Mouse (Mus musculus) stomach, embryonic 15.5 days (tissue): ENCODE results near the gene Ppfibp2. TPM values are rescaled to one million over a fixed set of nuclear protein-coding genes. Genes with fewer than 3 reads are reported as not detected.

Source experiments
- ATAC-seq: fragments of 200-750 bp; cut with Nextera tagmentation; 2 replicates; pipeline ENCODE4 v1.8.0; 2017; ENCODE audit warnings: low read depth, moderate number of reproducible peaks, moderate TSS enrichment; ENCODE audit not compliant: insufficient read depth, low FRiP score
- H3K27ac ChIP-seq: fragments of 300-500 bp; sonication (generic); 2 replicates; pipeline ENCODE4 v1.5.1; 2015; ENCODE audit warnings: mild to moderate bottlenecking, inconsistent platforms
- H3K27me3 ChIP-seq: fragments of 300-500 bp; sonication (generic); replicated peaks from 2 replicates; pipeline ENCODE4 v1.6.1; 2015; ENCODE audit warnings: inconsistent platforms
- H3K36me3 ChIP-seq: fragments of 300-500 bp; sonication (generic); 2 replicates; pipeline ENCODE4 v1.6.1; 2015; ENCODE audit warnings: inconsistent platforms
- H3K4me1 ChIP-seq: fragments of 300-500 bp; sonication (generic); 2 replicates; pipeline ENCODE4 v1.6.1; 2015; ENCODE audit warnings: inconsistent platforms
- H3K4me2 ChIP-seq: fragments of 300-500 bp; sonication (generic); 2 replicates; pipeline ENCODE4 v1.6.1; 2015; ENCODE audit warnings: mild to moderate bottlenecking, inconsistent platforms
- H3K4me3 ChIP-seq: fragments of 300-500 bp; sonication (generic); replicated peaks from 2 replicates; pipeline ENCODE4 v1.5.1; 2015; ENCODE audit warnings: inconsistent platforms
- H3K9ac ChIP-seq: fragments of 300-500 bp; sonication (generic); 2 replicates; pipeline ENCODE4 v1.6.1; 2015; ENCODE audit warnings: inconsistent platforms
- H3K9me3 ChIP-seq: fragments of 300-500 bp; sonication (generic); 2 replicates; pipeline ENCODE4 v1.6.1; 2016; ENCODE audit warnings: inconsistent platforms
- whole genome bisulfite sequencing: fragments of 180-500 bp; shearing (Covaris S2); methylation state at CpG from one replicate; pipeline ENCODE4 v1.1.7; 2015; 5-methylcytosine and 5-hydroxymethylcytosine counted together
- polyA plus RNA-seq: library from polyadenylated mRNA; unstranded; fragments of >200 nt; fragmentation: Nextera tagmentation; extraction: Ambion mirVana; gene quantifications from 2 replicates; pipeline ENCODE4 v1.2.1, GENCODE M21; 2015

Gene Ppfibp2
- polyA plus RNA-seq, 1 experiment from 2014 or later, result 13.7 TPM

- ATAC-seq, result no peak
- Histone ChIP-seq H3K9me3 (no peaks in the 10 kb centered on the region), H3K4me2 (no peak overlapping the region), H3K36me3 (no peaks in the 10 kb centered on the region; the same call in 1 of the 2 replicates), H3K4me3 (no peak overlapping the region), H3K4me1 (0 out of 2 replicates have a peak, but pooled peaks cover 6% of the 10 kb centered on the region), H3K27ac (no peak overlapping the region), H3K27me3 (no peaks in the 10 kb centered on the region), H3K9ac (no peak overlapping the region)
- WGBS, result 45% methylated on average over 2 of the region's 2 CpGs
These were observed 2.4 kb upstream of the Ppfibp2 start for GRCm38 (mm10) chr7:107592641-107593040.

GRCm38 (mm10) chr7:107593904-107594303 lies 1.1 kb upstream of the Ppfibp2 start:
- Histone ChIP-seq H3K4me3 (peak overlapping the region; percentile 60; the same call in 1 of the 2 replicates), H3K9me3 (no peaks in the 10 kb centered on the region), H3K36me3 (no peaks in the 10 kb centered on the region; the same call in 1 of the 2 replicates), H3K27me3 (no peaks in the 10 kb centered on the region), H3K4me1 (0 out of 2 replicates have a peak, but pooled peaks cover 6% of the 10 kb centered on the region), H3K27ac (peak overlapping the region; percentile 77; the same call in 1 of the 2 replicates), H3K4me2 (peak overlapping the region; percentile 95), H3K9ac (no peak overlapping the region)
- 43% methylated on average over 7 of the region's 7 CpGs for WGBS
- no peak for ATAC-seq

- H3K9me3 ChIP-seq, result no peaks in the 10 kb centered on the region
- H3K27me3 ChIP-seq, result no peaks in the 10 kb centered on the region
- peak overlapping the region; percentile 25 for H3K9ac ChIP-seq
- peak; percentile 63 for ATAC-seq
- 2% methylated on average over 16 of the region's 16 CpGs for WGBS
- H3K4me1 ChIP-seq, result 0 out of 2 replicates have a peak, but pooled peaks cover 6% of the 10 kb centered on the region
- no peaks in the 10 kb centered on the region; the same call in 1 of the 2 replicates for H3K36me3 ChIP-seq
- H3K4me2 ChIP-seq, result peak overlapping the region; percentile 95
- H3K27ac ChIP-seq, result peak overlapping the region; percentile 77
- H3K4me3 ChIP-seq, result peak overlapping the region; percentile 60
These were observed 616 bp upstream of the Ppfibp2 start for GRCm38 (mm10) chr7:107594325-107594856.

GRCm38 (mm10) chr7:107595426-107595825 lies 419 bp downstream of the Ppfibp2 start:
- no peak for ATAC-seq
- H3K4me3 ChIP-seq, result peak overlapping the region; percentile 60
- no peaks in the 10 kb centered on the region for H3K9me3 ChIP-seq
- no peaks in the 10 kb centered on the region; the same call in 1 of the 2 replicates for H3K36me3 ChIP-seq
- H3K27ac ChIP-seq, result no peak overlapping the region
- 13% methylated on average over 13 of the region's 13 CpGs for WGBS
- no peaks in the 10 kb centered on the region for H3K27me3 ChIP-seq
- H3K4me2 ChIP-seq, result peak overlapping the region; percentile 95
- H3K4me1 ChIP-seq, result 0 out of 2 replicates have a peak, but pooled peaks cover 6% of the 10 kb centered on the region
- H3K9ac ChIP-seq, result no peak overlapping the region

GRCm38 (mm10) chr7:107596753-107597152 lies 1.7 kb downstream of the Ppfibp2 start:
- Histone ChIP-seq H3K27ac (no peak overlapping the region), H3K4me1 (0 out of 2 replicates have a peak, but pooled peaks cover 6% of the 10 kb centered on the region), H3K4me3 (no peak overlapping the region), H3K36me3 (no peaks in the 10 kb centered on the region), H3K9me3 (no peaks in the 10 kb centered on the region), H3K9ac (no peak overlapping the region), H3K27me3 (no peaks in the 10 kb centered on the region), H3K4me2 (no peak overlapping the region)
- ATAC-seq, result no peak

- Histone ChIP-seq H3K27me3 (no peaks in the 10 kb centered on the region), H3K9me3 (no peaks in the 10 kb centered on the region), H3K4me1 (0 out of 2 replicates have a peak, but pooled peaks cover 6% of the 10 kb centered on the region), H3K9ac (no peak overlapping the region), H3K4me2 (no peak overlapping the region), H3K27ac (no peak overlapping the region), H3K36me3 (no peaks in the 10 kb centered on the region), H3K4me3 (no peak overlapping the region)
- WGBS, result 75% methylated on average over 3 of the region's 3 CpGs
- ATAC-seq, result no peak
These were observed 2.9 kb downstream of the Ppfibp2 start for GRCm38 (mm10) chr7:107597956-107598355.

- no peak for ATAC-seq
- Histone ChIP-seq H3K4me1 (no peaks in the 10 kb centered on the region), H3K9me3 (no peaks in the 10 kb centered on the region), H3K27ac (no peak overlapping the region), H3K36me3 (no peaks in the 10 kb centered on the region), H3K4me3 (no peak overlapping the region), H3K4me2 (no peak overlapping the region), H3K9ac (no peak overlapping the region), H3K27me3 (no peaks in the 10 kb centered on the region)
- WGBS, result 76% methylated on average over 5 of the region's 5 CpGs
These were observed 5.6 kb downstream of the Ppfibp2 start for GRCm38 (mm10) chr7:107600651-107601050.

DNA sequence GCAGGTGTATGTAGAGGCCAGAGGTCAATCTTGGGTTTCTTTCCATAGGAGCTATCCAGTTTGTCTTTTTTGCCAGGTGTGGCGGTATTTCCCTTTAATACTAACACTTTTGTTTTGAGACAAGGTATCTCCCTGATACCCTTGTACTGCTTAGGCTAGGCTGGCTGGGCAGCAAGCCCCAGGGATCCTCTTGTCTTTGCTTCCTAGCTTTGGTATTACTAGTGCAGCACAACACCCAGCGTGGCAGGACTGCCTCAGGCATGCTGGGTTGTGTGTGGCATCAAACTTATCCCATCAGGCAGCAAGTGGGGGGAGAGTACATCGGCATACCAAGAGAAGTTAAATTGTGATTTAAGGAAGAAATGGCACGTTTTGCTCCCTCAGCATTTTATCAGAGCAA lies 7.5 kb downstream of the Ppfibp2 start:
- Histone ChIP-seq H3K27me3 (no peaks in the 10 kb centered on the region), H3K4me1 (no peaks in the 10 kb centered on the region), H3K9ac (no peak overlapping the region), H3K36me3 (no peaks in the 10 kb centered on the region), H3K4me2 (no peak overlapping the region), H3K27ac (no peak overlapping the region), H3K9me3 (no peaks in the 10 kb centered on the region), H3K4me3 (no peak overlapping the region)
- WGBS, result 79% methylated on average over 4 of the region's 4 CpGs
- no peak for ATAC-seq

DNA sequence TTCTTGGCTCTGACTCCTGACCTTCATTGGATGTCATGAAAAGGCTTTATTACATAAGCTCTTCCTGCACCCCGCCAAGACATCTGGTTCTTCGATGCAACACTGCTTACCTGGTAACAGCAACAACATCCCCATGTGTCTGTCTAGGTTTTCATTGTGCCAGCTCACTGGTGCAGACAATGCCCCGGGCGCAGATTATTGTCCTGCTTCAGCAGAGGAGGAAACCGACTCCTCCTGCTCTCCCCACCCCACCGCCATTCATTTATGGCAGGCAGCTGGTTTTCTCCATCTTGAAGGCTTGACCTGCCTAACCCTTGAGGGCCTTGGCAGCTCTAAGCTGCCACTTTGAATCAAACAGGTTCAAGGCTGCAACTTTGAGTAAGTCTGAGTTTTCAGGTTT lies 7.9 kb downstream of the Ppfibp2 start:
- no peaks in the 10 kb centered on the region for H3K27me3 ChIP-seq
- H3K27ac ChIP-seq, result no peak overlapping the region
- no peak overlapping the region for H3K4me3 ChIP-seq
- ATAC-seq, result no peak
- 76% methylated on average over 6 of the region's 6 CpGs for WGBS
- H3K36me3 ChIP-seq, result no peaks in the 10 kb centered on the region
- H3K9me3 ChIP-seq, result no peaks in the 10 kb centered on the region
- H3K9ac ChIP-seq, result no peak overlapping the region
- H3K4me1 ChIP-seq, result no peaks in the 10 kb centered on the region
- H3K4me2 ChIP-seq, result no peak overlapping the region

DNA sequence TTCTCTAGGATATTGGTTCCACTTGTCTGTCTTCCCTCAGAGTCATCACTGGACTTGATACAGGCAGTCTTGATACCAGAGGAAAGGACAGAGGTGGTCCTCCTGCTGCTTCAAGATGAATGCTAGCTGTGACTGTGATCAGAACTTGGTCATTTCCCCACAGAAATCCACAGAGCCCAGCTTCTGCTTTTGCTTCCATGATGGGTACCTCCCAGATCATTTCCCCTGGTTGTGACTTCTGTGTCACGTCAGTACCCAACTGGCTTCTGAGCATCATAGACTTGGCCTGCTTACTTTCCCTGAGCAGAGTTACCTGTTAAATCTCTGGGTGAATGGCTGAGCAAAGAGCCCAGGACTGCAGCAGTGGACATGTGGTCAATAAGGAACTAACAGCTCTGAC lies 12.8 kb downstream of the Ppfibp2 start:
- Histone ChIP-seq H3K4me1 (no peaks in the 10 kb centered on the region), H3K4me3 (no peak overlapping the region), H3K4me2 (no peak overlapping the region), H3K9ac (no peak overlapping the region), H3K27ac (no peak overlapping the region), H3K27me3 (no peaks in the 10 kb centered on the region), H3K9me3 (no peaks in the 10 kb centered on the region), H3K36me3 (no peaks in the 10 kb centered on the region)
- ATAC-seq, result no peak
- WGBS, result 85% methylated on average over 1 of the region's 1 CpGs

DNA sequence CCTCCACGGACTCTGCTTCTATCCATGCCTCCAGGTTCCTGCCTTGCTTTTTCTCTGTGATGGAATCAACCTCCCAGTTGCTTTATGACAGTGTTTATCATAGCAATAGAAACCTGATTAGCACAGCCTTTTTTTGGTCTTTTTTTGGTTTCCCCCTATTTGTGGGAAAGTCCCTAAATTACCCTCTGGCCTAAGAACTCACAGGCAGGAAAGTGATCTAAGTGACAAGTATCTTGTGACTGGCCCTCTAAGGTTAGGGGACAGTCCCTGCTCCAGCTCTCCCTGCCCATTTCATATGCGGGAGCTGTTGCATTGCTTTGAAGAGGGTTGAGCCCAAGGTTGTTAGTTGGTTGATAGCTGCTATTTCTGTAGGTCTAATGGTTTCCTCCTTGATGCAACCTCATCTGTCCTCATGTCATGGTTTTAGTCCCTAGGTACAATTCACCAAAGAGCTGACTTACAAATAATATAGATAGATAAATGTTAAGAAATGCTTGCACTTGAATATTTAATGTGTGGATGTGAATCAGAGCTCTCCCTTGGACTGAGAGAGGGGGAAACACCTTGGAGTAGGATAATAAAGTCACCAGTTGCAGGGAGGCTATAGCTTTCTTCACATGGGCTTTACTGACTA lies 14.7 kb downstream of the Ppfibp2 start:
- ATAC-seq, result no peak
- no peak overlapping the region for H3K4me3 ChIP-seq
- H3K4me1 ChIP-seq, result no peaks in the 10 kb centered on the region
- no peak overlapping the region for H3K9ac ChIP-seq
- no peaks in the 10 kb centered on the region for H3K27me3 ChIP-seq
- 92% methylated on average over 2 of the region's 2 CpGs for WGBS
- no peaks in the 10 kb centered on the region for H3K9me3 ChIP-seq
- H3K36me3 ChIP-seq, result no peaks in the 10 kb centered on the region
- no peak overlapping the region for H3K27ac ChIP-seq
- H3K4me2 ChIP-seq, result no peak overlapping the region

DNA sequence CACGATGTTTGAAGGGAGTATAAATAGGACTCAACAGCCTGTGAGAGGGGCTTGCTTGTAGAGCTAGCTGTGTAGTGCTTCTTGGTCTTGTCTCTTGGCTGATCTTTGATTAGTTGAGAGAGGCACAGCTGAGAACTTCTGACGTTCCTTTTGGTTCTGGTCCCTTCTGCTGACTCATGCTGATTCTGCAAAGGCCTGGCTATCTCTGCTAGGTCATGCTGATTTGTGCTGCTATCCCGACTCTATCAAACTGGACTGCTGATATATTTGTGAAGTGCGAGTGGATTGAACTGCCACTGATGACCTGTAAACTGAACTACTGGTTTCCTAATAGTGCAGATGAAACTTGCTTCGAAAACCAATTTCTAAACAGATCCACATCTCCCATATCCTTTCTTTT lies 15.9 kb downstream of the Ppfibp2 start:
- Histone ChIP-seq H3K4me2 (no peak overlapping the region), H3K4me3 (no peak overlapping the region), H3K9me3 (no peaks in the 10 kb centered on the region), H3K9ac (no peak overlapping the region), H3K27ac (no peak overlapping the region), H3K27me3 (no peaks in the 10 kb centered on the region), H3K4me1 (no peaks in the 10 kb centered on the region), H3K36me3 (no peaks in the 10 kb centered on the region)
- ATAC-seq, result no peak
- WGBS, result 76% methylated on average over 5 of the region's 5 CpGs
